8 mouse cellular contexts compared by ENCODE assay signal in the genomic region with DNA sequence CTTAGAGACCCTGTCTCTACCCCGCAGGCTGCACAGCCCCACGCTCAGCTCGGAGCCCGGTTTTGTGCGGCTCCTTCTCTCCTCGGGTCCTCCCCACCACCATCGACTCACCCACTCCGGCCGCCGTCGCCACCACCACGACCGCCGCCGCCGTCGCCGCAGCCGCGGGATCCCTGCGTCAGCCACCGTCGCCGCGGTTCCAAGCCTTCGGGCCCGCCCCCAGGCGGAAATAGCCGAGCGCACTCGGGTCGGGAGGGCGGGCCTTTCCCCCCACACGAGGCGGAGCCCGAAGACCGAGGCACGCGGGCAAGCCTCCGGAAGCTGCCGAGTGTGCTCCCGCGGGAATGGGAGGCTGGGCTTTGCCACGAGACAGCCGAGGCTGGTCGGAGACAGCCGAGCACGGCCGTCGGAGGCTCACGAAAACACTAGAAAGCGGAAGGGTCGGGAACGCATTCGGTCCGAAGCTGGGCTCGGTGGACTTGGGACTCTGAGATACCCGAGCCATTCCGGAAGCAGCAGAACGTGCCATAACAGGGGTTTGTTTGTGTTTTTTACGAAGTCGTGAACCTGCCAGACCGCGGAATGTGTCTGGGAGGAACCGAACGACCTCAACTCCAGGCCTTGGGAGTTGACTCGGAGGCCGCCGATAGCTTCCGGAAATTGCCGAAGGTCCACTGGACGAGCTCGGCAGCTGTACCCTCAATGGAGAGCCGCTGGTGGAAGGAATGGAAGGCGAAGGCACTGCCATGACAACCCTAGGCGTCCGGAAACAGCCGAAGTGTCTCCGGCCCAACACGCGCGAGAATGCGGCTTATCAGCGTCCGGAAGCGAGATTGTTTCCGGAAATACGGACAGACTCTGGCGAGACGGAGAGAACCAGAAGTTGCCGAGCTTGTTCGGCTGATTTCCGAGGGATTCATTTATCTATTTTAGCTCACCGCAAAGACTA. TPM values are rescaled to one million over a fixed set of nuclear protein-coding genes. Genes with fewer than 3 reads are reported as not detected.
DNase-seq lines count a peak whose midpoint lies in the region; ATAC-seq lines count a peak whose summit lies in the region.

A gene (minus strand): TSS at position 218 of the 949 bp plus-strand sequence.

- H3K9ac ChIP-seq in intestine, embryonic 14.5 days (ENCODE audit: low read length), result peak within 1 kb of the TSS; percentile 97

- intact Hi-C loops in left cerebral cortex, postnatal 14 days (cut with DNase I), result no loop called here

- no peaks in the 10 kb centered on the region for H3K9me3 ChIP-seq in intestine, embryonic 14.5 days (ENCODE audit: control insufficient read depth, low read length)

- peaks cover 27% of the 10 kb centered on the region for H3K4me1 ChIP-seq in intestine, embryonic 14.5 days (replicated peaks; ENCODE audit: control insufficient read depth, insufficient read depth, low read length)

- ATAC-seq in intestine, embryonic 14.5 days (replicated peaks; ENCODE audit: low FRiP score, low TSS enrichment, low read depth), result peak; percentile 93

- peaks cover 56% of the 10 kb centered on the region for H3K36me3 ChIP-seq in intestine, embryonic 14.5 days (ENCODE audit: control insufficient read depth, insufficient read depth, low read length)

- H3K4me3 ChIP-seq in intestine, embryonic 14.5 days (ENCODE audit: low read depth, low read length), result peak within 1 kb of the TSS; percentile 62

- peak; percentile 98 to 99 for DNase-seq in adrenal gland, adult (ENCODE audit: inconsistent age in 2 of 2, low spot score in 1 of 2)
- peak; percentile 98 for DNase-seq in embryo, embryonic 10.5 days (ENCODE audit: low spot score)
- peak; percentile 96 for DNase-seq in gastrocnemius, postnatal 25 days
- peak; percentile 98 for DNase-seq in intestine, embryonic 14.5 days (ENCODE audit: low spot score)
- peak; percentile 99 for DNase-seq in left cerebral cortex, postnatal 14 days (ENCODE audit: low spot score in 2 of 2)
- peak; percentile 98 for DNase-seq in mesoderm, embryonic 11.5 days (ENCODE audit: low read depth, low spot score)
- DNase-seq in right cerebral cortex, postnatal 36 days (ENCODE audit: low spot score in 2 of 2), result peak; percentile 96
- peak; percentile 97 for DNase-seq in yolk sac, embryonic 10.5 days (ENCODE audit: low spot score)

- peak within 1 kb of the TSS; percentile 100 for H3K27ac ChIP-seq in intestine, embryonic 14.5 days (ENCODE audit: low read depth)

- no peaks in the 10 kb centered on the region for H3K27me3 ChIP-seq in intestine, embryonic 14.5 days (replicated peaks; ENCODE audit: control insufficient read depth, insufficient read depth, low read length)

- peak within 1 kb of the TSS; percentile 96 for H3K4me2 ChIP-seq in intestine, embryonic 14.5 days (ENCODE audit: low read length)

- WGBS in intestine, embryonic 14.5 days, result under 1% methylated on average over 92 of the region's 94 CpGs

RNA-seq across cellular contexts. Expression of the gene that starts here (rescaled TPM):
- total RNA-seq in gastrocnemius, postnatal 25 days (2021), result 10 to 100 TPM; 13.1 to 18.7 TPM
- 40.7 and 47.3 TPM in 2 replicates for polyA plus RNA-seq in intestine, embryonic 14.5 days (2014; fragmentation: Nextera tagmentation; extraction: Ambion mirVana)
- 100 to 1,000 TPM; 162 to 174 TPM for total RNA-seq in left cerebral cortex, postnatal 14 days (2021)

Comparison
In these comparisons a context has a peak if more than half of its experiments do, and no peak if none do; other contexts are left out.
1. Peak in every context shown above with its lines: DNase-seq, ATAC-seq, H3K4me3 ChIP-seq and H3K27ac ChIP-seq.
2. RNA of the gene that starts here (total RNA-seq): 162 to 174 TPM in left cerebral cortex, postnatal 14 days; 13.1 to 18.7 TPM in gastrocnemius, postnatal 25 days; every median in the first group is over 4 times any median in the second.